Mouse (Mus musculus): ENCODE data around the gene Ube2d2b. TPM values are rescaled to one million over a fixed set of nuclear protein-coding genes. Genes with fewer than 3 reads are reported as not detected.

Ube2d2b gene
- polyA plus RNA-seq, 1 experiment from 2014 or later = 0.15 TPM

GRCm38 (mm10) chr5:107801234-107801633, 28.7 kb upstream of the Ube2d2b start:
- no peaks in the 10 kb centered on the region for H3K27me3 ChIP-seq (ENCODE audit: control insufficient read depth, insufficient read depth, low read length)
- 95% methylated on average over 2 of the region's 2 CpGs for WGBS
- ATAC-seq (replicated peaks; ENCODE audit: low FRiP score) = no peak

GRCm38 (mm10) chr5:107802621-107803020, 27.3 kb upstream of the Ube2d2b start:
- DNase-seq (ENCODE audit: low spot score) (no peak), ATAC-seq (replicated peaks; ENCODE audit: low FRiP score) (no peak)
- Histone ChIP-seq H3K36me3 (ENCODE audit: control insufficient read depth, insufficient read depth, low read length) (no peaks in the 10 kb centered on the region), H3K4me2 (ENCODE audit: low read depth, low read length, severe bottlenecking) (no peak overlapping the region), H3K9ac (ENCODE audit: low read length) (no peak overlapping the region), H3K9me3 (ENCODE audit: control insufficient read depth, low read length) (no peaks in the 10 kb centered on the region), H3K27ac (ENCODE audit: low read depth, low read length) (no peak overlapping the region), H3K4me3 (ENCODE audit: low read depth, low read length) (no peak overlapping the region), H3K4me1 (replicated peaks; ENCODE audit: control insufficient read depth, insufficient read depth, low read length) (no peaks in the 10 kb centered on the region), H3K27me3 (ENCODE audit: control insufficient read depth, insufficient read depth, low read length) (no peaks in the 10 kb centered on the region)

More at GRCm38 (mm10) chr5:107801234-107801633, 28.7 kb upstream of the Ube2d2b start:
- no peak overlapping the region for H3K4me2 ChIP-seq (ENCODE audit: low read depth, low read length, severe bottlenecking)
- no peak overlapping the region for H3K9ac ChIP-seq (ENCODE audit: low read length)
- H3K27ac ChIP-seq (ENCODE audit: low read depth, low read length) = no peak overlapping the region
- no peaks in the 10 kb centered on the region for H3K36me3 ChIP-seq (ENCODE audit: control insufficient read depth, insufficient read depth, low read length)
- DNase-seq (ENCODE audit: low spot score) = no peak
- no peaks in the 10 kb centered on the region for H3K4me1 ChIP-seq (replicated peaks; ENCODE audit: control insufficient read depth, insufficient read depth, low read length)
- H3K9me3 ChIP-seq (ENCODE audit: control insufficient read depth, low read length) = no peaks in the 10 kb centered on the region
- H3K4me3 ChIP-seq (ENCODE audit: low read depth, low read length) = no peak overlapping the region

- Histone ChIP-seq H3K36me3 (ENCODE audit: control insufficient read depth, insufficient read depth, low read length) (no peaks in the 10 kb centered on the region; the same call in 1 of the 2 replicates), H3K9me3 (ENCODE audit: control insufficient read depth, low read length) (no peaks in the 10 kb centered on the region), H3K4me2 (ENCODE audit: low read depth, low read length, severe bottlenecking) (no peak overlapping the region), H3K27ac (ENCODE audit: low read depth, low read length) (no peak overlapping the region), H3K4me1 (replicated peaks; ENCODE audit: control insufficient read depth, insufficient read depth, low read length) (no peaks in the 10 kb centered on the region), H3K9ac (ENCODE audit: low read length) (no peak overlapping the region), H3K27me3 (ENCODE audit: control insufficient read depth, insufficient read depth, low read length) (no peaks in the 10 kb centered on the region), H3K4me3 (ENCODE audit: low read depth, low read length) (no peak overlapping the region)
- ATAC-seq (replicated peaks; ENCODE audit: low FRiP score) (no peak), DNase-seq (ENCODE audit: low spot score) (no peak)
- WGBS = 92% methylated on average over 4 of the region's 4 CpGs
These were observed 22.4 kb upstream of the Ube2d2b start for GRCm38 (mm10) chr5:107807496-107807895.

GRCm38 (mm10) chr5:107814651-107815050, 15.2 kb upstream of the Ube2d2b start:
- Histone ChIP-seq H3K9ac (ENCODE audit: low read length) (no peak overlapping the region), H3K27ac (ENCODE audit: low read depth, low read length) (no peak overlapping the region), H3K4me1 (replicated peaks; ENCODE audit: control insufficient read depth, insufficient read depth, low read length) (no peaks in the 10 kb centered on the region), H3K4me2 (ENCODE audit: low read depth, low read length, severe bottlenecking) (no peak overlapping the region), H3K4me3 (ENCODE audit: low read depth, low read length) (no peak overlapping the region), H3K9me3 (ENCODE audit: control insufficient read depth, low read length) (no peaks in the 10 kb centered on the region), H3K27me3 (ENCODE audit: control insufficient read depth, insufficient read depth, low read length) (no peaks in the 10 kb centered on the region), H3K36me3 (ENCODE audit: control insufficient read depth, insufficient read depth, low read length) (no peaks in the 10 kb centered on the region)
- ATAC-seq (replicated peaks; ENCODE audit: low FRiP score) = no peak
- WGBS = 87% methylated on average over 2 of the region's 2 CpGs
- DNase-seq (ENCODE audit: low spot score) = no peak

GRCm38 (mm10) chr5:107822521-107822920, 7.4 kb upstream of the Ube2d2b start:
- no peaks in the 10 kb centered on the region for H3K27me3 ChIP-seq (ENCODE audit: control insufficient read depth, insufficient read depth, low read length)
- DNase-seq (ENCODE audit: low spot score) (no peak), ATAC-seq (replicated peaks; ENCODE audit: low FRiP score) (no peak)
- 94% methylated on average over 1 of the region's 1 CpGs for WGBS
- no peaks in the 10 kb centered on the region for H3K36me3 ChIP-seq (ENCODE audit: control insufficient read depth, insufficient read depth, low read length)
- H3K4me2 ChIP-seq (ENCODE audit: low read depth, low read length, severe bottlenecking) = no peak overlapping the region
- H3K9me3 ChIP-seq (ENCODE audit: control insufficient read depth, low read length) = no peaks in the 10 kb centered on the region
- no peak overlapping the region for H3K9ac ChIP-seq (ENCODE audit: low read length)
- H3K4me1 ChIP-seq (replicated peaks; ENCODE audit: control insufficient read depth, insufficient read depth, low read length) = no peaks in the 10 kb centered on the region
- H3K27ac ChIP-seq (ENCODE audit: low read depth, low read length) = no peak overlapping the region
- H3K4me3 ChIP-seq (ENCODE audit: low read depth, low read length) = no peak overlapping the region

GRCm38 (mm10) chr5:107831351-107831750, 1.5 kb downstream of the Ube2d2b start:
- H3K4me3 ChIP-seq (ENCODE audit: low read depth, low read length) = no peak overlapping the region
- no peaks in the 10 kb centered on the region for H3K4me1 ChIP-seq (replicated peaks; ENCODE audit: control insufficient read depth, insufficient read depth, low read length)
- no peak overlapping the region for H3K27ac ChIP-seq (ENCODE audit: low read depth, low read length)
- H3K9ac ChIP-seq (ENCODE audit: low read length) = no peak overlapping the region
- no peaks in the 10 kb centered on the region for H3K27me3 ChIP-seq (ENCODE audit: control insufficient read depth, insufficient read depth, low read length)
- H3K36me3 ChIP-seq (ENCODE audit: control insufficient read depth, insufficient read depth, low read length) = no peaks in the 10 kb centered on the region; the same call in 1 of the 2 replicates
- no peak for ATAC-seq (replicated peaks; ENCODE audit: low FRiP score)
- WGBS = 90% methylated on average over 3 of the region's 3 CpGs
- H3K9me3 ChIP-seq (ENCODE audit: control insufficient read depth, low read length) = no peaks in the 10 kb centered on the region
- no peak overlapping the region for H3K4me2 ChIP-seq (ENCODE audit: low read depth, low read length, severe bottlenecking)
- no peak for DNase-seq (ENCODE audit: low spot score)

- WGBS = 87% methylated on average over 1 of the region's 1 CpGs
- no peaks in the 10 kb centered on the region for H3K4me1 ChIP-seq (replicated peaks; ENCODE audit: control insufficient read depth, insufficient read depth, low read length)
- no peak overlapping the region for H3K4me3 ChIP-seq (ENCODE audit: low read depth, low read length)
- no peaks in the 10 kb centered on the region for H3K27me3 ChIP-seq (ENCODE audit: control insufficient read depth, insufficient read depth, low read length)
- H3K4me2 ChIP-seq (ENCODE audit: low read depth, low read length, severe bottlenecking) = no peak overlapping the region
- no peaks in the 10 kb centered on the region for H3K9me3 ChIP-seq (ENCODE audit: control insufficient read depth, low read length)
- DNase-seq (ENCODE audit: low spot score) (no peak), ATAC-seq (replicated peaks; ENCODE audit: low FRiP score) (no peak)
- no peaks in the 10 kb centered on the region; the same call in 1 of the 2 replicates for H3K36me3 ChIP-seq (ENCODE audit: control insufficient read depth, insufficient read depth, low read length)
- H3K9ac ChIP-seq (ENCODE audit: low read length) = no peak overlapping the region
- no peak overlapping the region for H3K27ac ChIP-seq (ENCODE audit: low read depth, low read length)
These were observed 4.4 kb downstream of the Ube2d2b start for GRCm38 (mm10) chr5:107834287-107834686.

GRCm38 (mm10) chr5:107838891-107839644, 9.2 kb downstream of the Ube2d2b start:
- Histone ChIP-seq H3K27ac (ENCODE audit: low read depth, low read length) (no peak overlapping the region), H3K36me3 (ENCODE audit: control insufficient read depth, insufficient read depth, low read length) (no peaks in the 10 kb centered on the region), H3K9me3 (ENCODE audit: control insufficient read depth, low read length) (no peaks in the 10 kb centered on the region), H3K27me3 (ENCODE audit: control insufficient read depth, insufficient read depth, low read length) (no peaks in the 10 kb centered on the region), H3K4me3 (ENCODE audit: low read depth, low read length) (no peak overlapping the region), H3K4me2 (ENCODE audit: low read depth, low read length, severe bottlenecking) (no peak overlapping the region), H3K9ac (ENCODE audit: low read length) (no peak overlapping the region), H3K4me1 (replicated peaks; ENCODE audit: control insufficient read depth, insufficient read depth, low read length) (no peaks in the 10 kb centered on the region; the same call in 1 of the 2 replicates)
- ATAC-seq (replicated peaks; ENCODE audit: low FRiP score) (no peak), DNase-seq (ENCODE audit: low spot score) (no peak)
- 84% methylated on average over 3 of the region's 3 CpGs for WGBS
